ENCODE assay signal across 8 mouse cellular contexts in genomic region chr13:104863127-104863979, GRCm38 (mm10). TPM values are rescaled to one million over a fixed set of nuclear protein-coding genes. Genes with fewer than 3 reads are reported as not detected.
DNase-seq lines count a peak whose midpoint lies in the region; ATAC-seq lines count a peak whose summit lies in the region.

Shisal2b (minus strand) TSS chr13:104863893.

- peak; percentile 71 for ATAC-seq in limb, embryonic 11.5 days (ENCODE audit: insufficient number of reproducible peaks, low FRiP score, low TSS enrichment, low read depth)
- ATAC-seq in midbrain, embryonic 15.5 days (replicated peaks): peak; percentile 96
- ATAC-seq in stomach, embryonic 16.5 days (ENCODE audit: insufficient read depth, low FRiP score): peak; percentile 83; the same call in 1 of the 2 replicates

- peak within 1 kb of the TSS; percentile 37 for H3K4me3 ChIP-seq in limb, embryonic 11.5 days (ENCODE audit: low read depth, low read length)
- H3K4me3 ChIP-seq in midbrain, embryonic 15.5 days: peak within 1 kb of the TSS; percentile 63
- H3K4me3 ChIP-seq in stomach, embryonic 16.5 days (replicated peaks; ENCODE audit: low read length): peak within 1 kb of the TSS; percentile 48

- H3K4me2 ChIP-seq in limb, embryonic 11.5 days (ENCODE audit: low read depth, severe bottlenecking): peak within 1 kb of the TSS; percentile 84
- peak within 1 kb of the TSS; percentile 99 for H3K4me2 ChIP-seq in midbrain, embryonic 15.5 days
- H3K4me2 ChIP-seq in stomach, embryonic 16.5 days (ENCODE audit: low read depth, low read length): peak within 1 kb of the TSS; percentile 86

- 4% methylated on average over 38 of the region's 38 CpGs for WGBS in limb, embryonic 11.5 days
- WGBS in midbrain, embryonic 15.5 days: 4% methylated on average over 36 of the region's 38 CpGs
- 3% methylated on average over 38 of the region's 38 CpGs for WGBS in stomach, embryonic 16.5 days

- no peak within 1 kb of the TSS for H3K27ac ChIP-seq in limb, embryonic 11.5 days (replicated peaks; ENCODE audit: low read depth, low read length)
- H3K27ac ChIP-seq in midbrain, embryonic 15.5 days: no peak within 1 kb of the TSS
- H3K27ac ChIP-seq in stomach, embryonic 16.5 days (ENCODE audit: low read length): no peak within 1 kb of the TSS

- intact Hi-C loops in heart, postnatal 10 days (cut with DNase I): no loop called here

- H3K9me3 ChIP-seq in limb, embryonic 11.5 days (ENCODE audit: control insufficient read depth, low read length): no peaks in the 10 kb centered on the region
- no peaks in the 10 kb centered on the region for H3K9me3 ChIP-seq in midbrain, embryonic 15.5 days
- no peaks in the 10 kb centered on the region for H3K9me3 ChIP-seq in stomach, embryonic 16.5 days (replicated peaks; ENCODE audit: control insufficient read depth, low read length)

- DNase-seq in gastrocnemius, postnatal 10 days: peak; percentile 38
- DNase-seq in gastrocnemius, adult 18-20 months (ENCODE audit: low spot score): no peak
- DNase-seq in adrenal gland, adult 2 months: peak; percentile 54
- DNase-seq in embryo, embryonic 9.5 days (ENCODE audit: extremely low spot score): peak; percentile 54
- peak; percentile 23 to 25 for DNase-seq in heart, postnatal 10 days
- peak; percentile 65 for DNase-seq in limb, embryonic 11.5 days (ENCODE audit: low spot score)

- H3K27me3 ChIP-seq in limb, embryonic 11.5 days (ENCODE audit: control insufficient read depth, insufficient read depth, low read length): no peaks in the 10 kb centered on the region
- H3K27me3 ChIP-seq in midbrain, embryonic 15.5 days (replicated peaks): peaks cover 11% of the 10 kb centered on the region
- no peaks in the 10 kb centered on the region; the same call in 1 of the 2 replicates for H3K27me3 ChIP-seq in stomach, embryonic 16.5 days (ENCODE audit: control insufficient read depth, insufficient read depth, low read length)

- no peaks in the 10 kb centered on the region for H3K4me1 ChIP-seq in limb, embryonic 11.5 days (ENCODE audit: control insufficient read depth, insufficient read depth, low read length)
- peaks cover 11% of the 10 kb centered on the region for H3K4me1 ChIP-seq in midbrain, embryonic 15.5 days
- H3K4me1 ChIP-seq in stomach, embryonic 16.5 days (ENCODE audit: control insufficient read depth, insufficient read depth, low read length): 0 out of 2 replicates have a peak, but pooled peaks cover 4% of the 10 kb centered on the region

- peak within 1 kb of the TSS; percentile 47 for H3K9ac ChIP-seq in limb, embryonic 11.5 days (ENCODE audit: low read length)
- peak within 1 kb of the TSS; percentile 72 for H3K9ac ChIP-seq in midbrain, embryonic 15.5 days
- peak within 1 kb of the TSS; percentile 57 for H3K9ac ChIP-seq in stomach, embryonic 16.5 days (ENCODE audit: low read length)

- no peaks in the 10 kb centered on the region for H3K36me3 ChIP-seq in limb, embryonic 11.5 days (ENCODE audit: control insufficient read depth, insufficient read depth, low read length)
- no peaks in the 10 kb centered on the region for H3K36me3 ChIP-seq in midbrain, embryonic 15.5 days (replicated peaks)
- no peaks in the 10 kb centered on the region for H3K36me3 ChIP-seq in stomach, embryonic 16.5 days (ENCODE audit: control insufficient read depth, insufficient read depth, low read length)

RNA-seq across cellular contexts. Expression of gene Shisal2b, which starts in this region (rescaled TPM):
- not detected for total RNA-seq in gastrocnemius, postnatal 10 days (2021)
- not detected for total RNA-seq in gastrocnemius, adult 18-20 months (2021)
- not detected for total RNA-seq in adrenal gland, adult 2 months (2021)
- polyA plus RNA-seq in adrenal gland, adult 2 months (2012; rRNA removed): 0.12 TPM in 1 of 2 replicates, not detected in the other
- under 1 TPM in 1 of 2 experiments, not detected in 1; 0.62 TPM for total RNA-seq in heart, postnatal 10 days (2021)
- not detected in 2 replicates for polyA plus RNA-seq in limb, embryonic 11.5 days (2014; fragmentation: Nextera tagmentation; extraction: Ambion mirVana)
- 1.9 and 2.5 TPM in 2 replicates for polyA plus RNA-seq in midbrain, embryonic 15.5 days (2015; fragmentation: Nextera tagmentation; extraction: Ambion mirVana)
- polyA plus RNA-seq in stomach, embryonic 16.5 days (2015; fragmentation: Nextera tagmentation; extraction: Ambion mirVana): 0.17 and 0.43 TPM in 2 replicates

Comparison
In these comparisons a context has a peak if more than half of its experiments do, and no peak if none do; other contexts are left out.
1. Peak in DNase-seq in gastrocnemius, postnatal 10 days; RNA of the gene not detected or under 1 TPM.
2. Peak in DNase-seq in adrenal gland, adult 2 months; RNA of the gene not detected or under 1 TPM.
3. Peak in DNase-seq in heart, postnatal 10 days; RNA of the gene not detected or under 1 TPM.
4. Peak in DNase-seq, ATAC-seq, H3K4me3 ChIP-seq, H3K9ac ChIP-seq and H3K4me2 ChIP-seq in limb, embryonic 11.5 days; RNA of the gene not detected or under 1 TPM.
5. Peak in ATAC-seq, H3K4me3 ChIP-seq, H3K9ac ChIP-seq and H3K4me2 ChIP-seq in stomach, embryonic 16.5 days; RNA of the gene not detected or under 1 TPM.